Mouse (Mus musculus) limb, embryonic 13.5 days (tissue): ENCODE measurements around the gene Cask. TPM values are rescaled to one million over a fixed set of nuclear protein-coding genes. Genes with fewer than 3 reads are reported as not detected.
A peak's percentile ranks its signal among the peaks of the same experiment; 100 is the strongest.

Experiments
- ATAC-seq: fragments of 200-750 bp; cut with Nextera tagmentation; 2 replicates; pipeline ENCODE4 v1.8.0; 2017; ENCODE audit warnings: low read depth, moderate number of reproducible peaks, moderate TSS enrichment; ENCODE audit not compliant: low FRiP score
- H3K27ac ChIP-seq: fragments of 300-500 bp; sonication (generic); 2 replicates; pipeline ENCODE4 v1.5.1; 2015; ENCODE audit warnings: inconsistent platforms, mild to moderate bottlenecking, moderate library complexity
- H3K27me3 ChIP-seq: fragments of 300-500 bp; sonication (generic); 2 replicates; pipeline ENCODE4 v1.6.1; 2015; ENCODE audit warnings: mild to moderate bottlenecking, inconsistent platforms
- H3K36me3 ChIP-seq: fragments of 300-500 bp; sonication (generic); 2 replicates; pipeline ENCODE4 v1.6.1; 2015; ENCODE audit warnings: inconsistent platforms, mild to moderate bottlenecking, moderate library complexity
- H3K4me1 ChIP-seq: fragments of 300-500 bp; sonication (generic); 2 replicates; pipeline ENCODE4 v1.6.1; 2015; ENCODE audit warnings: inconsistent platforms
- H3K4me2 ChIP-seq: fragments of 300-500 bp; sonication (generic); replicated peaks from 2 replicates; pipeline ENCODE4 v1.6.1; 2015; ENCODE audit warnings: inconsistent platforms, mild to moderate bottlenecking, moderate library complexity
- H3K4me3 ChIP-seq: fragments of 300-500 bp; sonication (generic); 2 replicates; pipeline ENCODE4 v1.5.1; 2015; ENCODE audit warnings: moderate library complexity, mild to moderate bottlenecking, inconsistent platforms
- H3K9ac ChIP-seq: fragments of 300-500 bp; sonication (generic); 2 replicates; pipeline ENCODE4 v1.6.1; 2015; ENCODE audit warnings: mild to moderate bottlenecking, inconsistent platforms
- H3K9me3 ChIP-seq: fragments of 300-500 bp; sonication (generic); 2 replicates; pipeline ENCODE4 v1.6.1; 2016; ENCODE audit warnings: inconsistent platforms
- WGBS: fragments of 180-500 bp; shearing (Covaris S2); methylation state at CpG from one replicate; pipeline ENCODE4 v1.1.7; 2015; 5-methylcytosine and 5-hydroxymethylcytosine counted together
- polyA plus RNA-seq: library from polyadenylated mRNA; unstranded; fragments of >200 nt; fragmentation: Nextera tagmentation; extraction: Ambion mirVana; gene quantifications from 2 replicates; pipeline ENCODE4 v1.2.1, GENCODE M21; 2015

Gene Cask
- polyA plus RNA-seq, 1 experiment from 2014 or later = 20.4 TPM

GRCm38 (mm10) chrX:13494892-13495703, 356.1 kb downstream of the Cask start:
- Histone ChIP-seq H3K27ac (0 out of 2 replicates have a peak overlapping the region, but pooled peaks have one; percentile 15), H3K9me3 (no peaks in the 10 kb centered on the region), H3K9ac (no peak overlapping the region), H3K4me1 (no peaks in the 10 kb centered on the region), H3K36me3 (no peaks in the 10 kb centered on the region), H3K4me3 (no peak overlapping the region), H3K4me2 (no peak overlapping the region), H3K27me3 (no peaks in the 10 kb centered on the region)
- WGBS = 75% methylated on average over 8 of the region's 8 CpGs
- ATAC-seq = no peak

GRCm38 (mm10) chrX:13492922-13493321, 358.2 kb downstream of the Cask start:
- Histone ChIP-seq H3K4me1 (no peaks in the 10 kb centered on the region), H3K36me3 (no peaks in the 10 kb centered on the region), H3K27me3 (no peaks in the 10 kb centered on the region), H3K9me3 (no peaks in the 10 kb centered on the region), H3K4me3 (no peak overlapping the region), H3K4me2 (no peak overlapping the region), H3K27ac (no peak overlapping the region), H3K9ac (no peak overlapping the region)
- ATAC-seq = no peak

- Histone ChIP-seq H3K36me3 (no peaks in the 10 kb centered on the region), H3K4me1 (no peaks in the 10 kb centered on the region), H3K9me3 (peaks cover 8% of the 10 kb centered on the region; the same call in 1 of the 2 replicates), H3K27me3 (peaks cover 12% of the 10 kb centered on the region; the same call in 1 of the 2 replicates), H3K9ac (no peak overlapping the region), H3K4me3 (no peak overlapping the region), H3K27ac (no peak overlapping the region), H3K4me2 (no peak overlapping the region)
- ATAC-seq = no peak
- WGBS = 62% methylated on average over 3 of the region's 3 CpGs
These were observed 360.2 kb downstream of the Cask start for GRCm38 (mm10) chrX:13490941-13491340.

GRCm38 (mm10) chrX:13489761-13490160, 361.4 kb downstream of the Cask start:
- Histone ChIP-seq H3K9ac (no peak overlapping the region), H3K36me3 (no peaks in the 10 kb centered on the region), H3K27me3 (peaks cover 16% of the 10 kb centered on the region; the same call in 1 of the 2 replicates), H3K4me2 (no peak overlapping the region), H3K9me3 (peaks cover 9% of the 10 kb centered on the region; the same call in 1 of the 2 replicates), H3K27ac (no peak overlapping the region), H3K4me3 (no peak overlapping the region), H3K4me1 (no peaks in the 10 kb centered on the region)
- WGBS = 80% methylated on average over 1 of the region's 1 CpGs
- no peak for ATAC-seq

DNA sequence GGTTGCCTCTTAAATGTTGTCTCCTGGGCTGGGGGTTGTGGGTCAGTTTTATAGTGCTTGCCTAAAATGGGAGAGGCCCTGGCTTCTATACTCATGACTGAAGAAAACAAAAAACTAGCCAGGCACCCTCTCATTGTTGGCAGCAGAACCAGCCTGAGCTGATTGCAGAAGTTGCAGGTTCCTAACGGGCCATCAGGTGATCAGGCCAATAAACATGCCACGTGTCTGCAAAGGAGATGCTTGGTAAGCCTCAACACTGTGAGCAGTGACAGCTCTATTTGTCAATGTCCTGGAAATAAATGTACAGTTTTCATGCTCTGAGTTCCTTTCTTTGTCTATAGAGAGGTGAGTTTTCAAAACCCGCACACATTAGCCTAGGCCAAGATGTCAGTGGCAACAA, 362.2 kb downstream of the Cask start:
- Histone ChIP-seq H3K4me1 (no peaks in the 10 kb centered on the region), H3K9me3 (peaks cover 9% of the 10 kb centered on the region; the same call in 1 of the 2 replicates), H3K4me2 (no peak overlapping the region), H3K9ac (no peak overlapping the region), H3K27me3 (peaks cover 16% of the 10 kb centered on the region; the same call in 1 of the 2 replicates), H3K36me3 (no peaks in the 10 kb centered on the region), H3K27ac (no peak overlapping the region), H3K4me3 (no peak overlapping the region)
- whole genome bisulfite sequencing = 69% methylated on average over 3 of the region's 3 CpGs
- no peak for ATAC-seq

GRCm38 (mm10) chrX:13484447-13484846, 366.7 kb downstream of the Cask start:
- H3K27ac ChIP-seq = no peak overlapping the region
- no peak overlapping the region for H3K9ac ChIP-seq
- no peak for ATAC-seq
- no peak overlapping the region for H3K4me2 ChIP-seq
- H3K9me3 ChIP-seq = peaks cover 9% of the 10 kb centered on the region; the same call in 1 of the 2 replicates
- no peaks in the 10 kb centered on the region for H3K4me1 ChIP-seq
- peaks cover 19% of the 10 kb centered on the region; the same call in 1 of the 2 replicates for H3K27me3 ChIP-seq
- H3K36me3 ChIP-seq = no peaks in the 10 kb centered on the region
- no peak overlapping the region for H3K4me3 ChIP-seq

GRCm38 (mm10) chrX:13482576-13482975, 368.6 kb downstream of the Cask start:
- 84% methylated on average over 1 of the region's 1 CpGs for WGBS
- ATAC-seq = no peak
- H3K9me3 ChIP-seq = peaks cover 9% of the 10 kb centered on the region; the same call in 1 of the 2 replicates
- no peaks in the 10 kb centered on the region for H3K4me1 ChIP-seq
- H3K36me3 ChIP-seq = no peaks in the 10 kb centered on the region
- peaks cover 29% of the 10 kb centered on the region for H3K27me3 ChIP-seq
- H3K4me2 ChIP-seq = no peak overlapping the region
- no peak overlapping the region for H3K4me3 ChIP-seq
- H3K27ac ChIP-seq = no peak overlapping the region
- no peak overlapping the region for H3K9ac ChIP-seq

GRCm38 (mm10) chrX:13479570-13479969, 371.6 kb downstream of the Cask start:
- Histone ChIP-seq H3K4me2 (no peak overlapping the region), H3K9me3 (no peaks in the 10 kb centered on the region), H3K36me3 (no peaks in the 10 kb centered on the region), H3K9ac (no peak overlapping the region), H3K27ac (no peak overlapping the region), H3K4me1 (no peaks in the 10 kb centered on the region), H3K4me3 (no peak overlapping the region), H3K27me3 (peaks cover 13% of the 10 kb centered on the region)
- ATAC-seq = no peak

DNA sequence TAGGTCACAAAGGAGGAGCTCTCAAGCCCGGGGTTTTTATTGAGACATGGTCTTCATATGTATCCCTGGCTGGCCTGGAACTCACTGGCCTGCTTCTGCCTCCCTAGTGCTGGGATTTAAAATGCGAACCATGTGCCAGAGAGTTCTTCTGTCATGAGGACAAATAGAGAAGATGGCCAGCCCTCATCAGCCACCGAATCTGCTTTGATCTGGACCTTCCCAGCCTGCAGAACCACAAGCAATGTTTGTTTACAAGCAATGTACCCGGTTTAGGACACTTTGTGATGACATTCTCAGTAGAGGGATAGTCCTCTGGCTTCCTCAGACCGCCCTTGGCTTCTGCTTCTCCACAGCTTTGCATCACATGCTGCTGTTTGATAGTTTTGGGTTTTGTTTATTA, 372.9 kb downstream of the Cask start:
- Histone ChIP-seq H3K4me2 (no peak overlapping the region), H3K36me3 (no peaks in the 10 kb centered on the region), H3K27me3 (peaks cover 13% of the 10 kb centered on the region), H3K9me3 (no peaks in the 10 kb centered on the region), H3K4me1 (no peaks in the 10 kb centered on the region), H3K9ac (no peak overlapping the region), H3K4me3 (no peak overlapping the region), H3K27ac (no peak overlapping the region)
- 62% methylated on average over 5 of the region's 5 CpGs for whole genome bisulfite sequencing
- ATAC-seq = no peak

DNA sequence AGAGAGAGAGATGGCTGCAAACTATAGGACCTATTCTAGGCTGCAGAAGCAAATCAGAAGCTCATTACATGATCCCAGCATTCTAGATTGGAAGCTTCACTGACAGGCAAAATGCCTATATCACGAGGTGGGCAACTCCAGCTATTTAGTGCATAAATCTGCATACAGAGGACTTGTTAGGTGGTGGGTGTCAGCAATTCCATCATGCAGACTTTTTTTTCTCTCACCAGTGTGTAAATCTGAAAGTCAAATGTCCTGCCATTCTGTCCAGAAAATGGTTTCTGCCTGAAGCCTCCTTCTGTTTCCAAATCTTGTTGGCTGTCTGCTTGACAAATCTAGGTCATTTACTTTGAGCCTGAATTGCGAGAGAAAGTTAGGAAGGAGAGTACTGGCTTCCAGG, 373.6 kb downstream of the Cask start:
- Histone ChIP-seq H3K9ac (no peak overlapping the region), H3K27ac (no peak overlapping the region), H3K4me3 (no peak overlapping the region), H3K36me3 (no peaks in the 10 kb centered on the region), H3K27me3 (peaks cover 13% of the 10 kb centered on the region), H3K4me2 (no peak overlapping the region), H3K4me1 (no peaks in the 10 kb centered on the region), H3K9me3 (no peaks in the 10 kb centered on the region)
- no peak for ATAC-seq
- WGBS = 62% methylated on average over 2 of the region's 2 CpGs

DNA sequence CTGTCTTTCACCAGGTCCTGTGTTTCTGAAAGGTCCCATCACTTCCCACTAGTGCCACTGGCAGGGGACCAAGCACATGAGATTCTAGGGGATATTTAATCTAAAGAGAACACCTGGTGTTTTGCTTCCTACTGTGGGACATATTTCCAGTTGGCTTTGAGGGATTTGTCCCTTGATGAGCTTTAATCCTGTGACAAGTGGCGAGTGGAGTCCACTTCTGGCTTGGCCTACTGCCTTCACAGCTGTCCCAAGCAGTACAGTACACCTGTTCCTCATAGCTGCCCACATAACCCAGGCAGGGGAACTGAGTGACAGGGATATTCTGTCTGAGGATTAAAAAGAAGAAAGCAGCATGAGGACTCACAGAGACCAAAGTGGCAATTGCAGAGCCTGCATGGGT, 375.8 kb downstream of the Cask start:
- H3K9ac ChIP-seq = no peak overlapping the region
- H3K4me2 ChIP-seq = no peak overlapping the region
- H3K36me3 ChIP-seq = no peaks in the 10 kb centered on the region
- peaks cover 14% of the 10 kb centered on the region for H3K27me3 ChIP-seq
- 63% methylated on average over 1 of the region's 1 CpGs for WGBS
- H3K9me3 ChIP-seq = no peaks in the 10 kb centered on the region
- H3K4me3 ChIP-seq = no peak overlapping the region
- ATAC-seq = no peak
- no peaks in the 10 kb centered on the region for H3K4me1 ChIP-seq
- H3K27ac ChIP-seq = no peak overlapping the region

DNA sequence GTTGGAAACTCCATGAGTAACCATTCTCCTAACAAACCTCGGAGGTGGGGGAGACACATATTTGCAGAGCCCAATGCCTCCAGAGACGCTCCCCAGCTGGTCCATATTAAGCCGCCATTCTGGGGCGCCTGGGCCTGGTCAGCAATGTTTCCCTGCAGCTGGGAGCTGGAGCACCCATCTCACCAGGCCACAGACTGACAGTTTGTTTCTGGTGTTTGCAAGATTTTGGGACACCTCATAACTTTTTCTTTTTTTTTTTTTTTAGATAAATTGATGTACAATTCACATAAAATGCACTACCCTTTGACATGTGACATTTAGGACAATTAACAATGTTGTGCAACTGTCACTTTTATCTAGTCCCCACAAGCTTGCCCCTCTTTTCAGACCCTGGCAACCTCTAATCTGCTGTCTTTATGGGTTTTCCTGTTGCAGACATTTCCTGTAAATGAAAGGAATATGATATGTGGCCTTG, 378.4 kb downstream of the Cask start:
- WGBS = 55% methylated on average over 4 of the region's 4 CpGs
- ATAC-seq = no peak
- peaks cover 9% of the 10 kb centered on the region; the same call in 1 of the 2 replicates for H3K27me3 ChIP-seq

More for the DNA sequence above, 378.4 kb downstream of the Cask start:
- Histone ChIP-seq H3K4me2 (no peak overlapping the region), H3K36me3 (no peaks in the 10 kb centered on the region), H3K4me3 (no peak overlapping the region), H3K27ac (no peak overlapping the region), H3K9me3 (no peaks in the 10 kb centered on the region), H3K4me1 (no peaks in the 10 kb centered on the region), H3K9ac (no peak overlapping the region)
